Mouse (Mus musculus): ENCODE measurements around the gene Grik2.

- TF ChIP-seq CTCF (IDR thresholded peaks at IDR 0.05; ENCODE audit: low read depth, low read length) = no peak
- no peak for TF ChIP-seq POLR2A (IDR thresholded peaks at IDR 0.05; ENCODE audit: borderline replicate concordance, low read depth, low read length)
Observed at GRCm38 (mm10) chr10:49762607-49763006, 26.0 kb downstream of the Grik2 start.

All from bone marrow macrophage, adult 2 months (primary cell).